Mouse (Mus musculus): ENCODE data around the gene Lrrc75b. TPM values are rescaled to one million over a fixed set of nuclear protein-coding genes. Genes with fewer than 3 reads are reported as not detected.

Gene Lrrc75b
- polyA plus RNA-seq, 2 experiments = 0.04 TPM; not detected in 1

GRCm38 (mm10) chr10:75515216-75516037 is 44.7 kb downstream of the Lrrc75b start:
- Histone ChIP-seq H3K9ac (replicated peaks) (peak overlapping the region; percentile 100), H3K36me3 (replicated peaks; ENCODE audit: control insufficient read depth, insufficient read depth, low read depth) (peaks cover 43% of the 10 kb centered on the region), H3K4me1 (replicated peaks; ENCODE audit: control insufficient read depth in 2 of 2, insufficient read depth in 2 of 2, low read length in 1 of 2) (peaks cover 24 to 37% of the 10 kb centered on the region in 2 experiments), H3K4me3 (ENCODE audit: insufficient read depth in 1 of 2, low read depth in 2 of 2, low read length in 2 of 2) (peak overlapping the region; percentile 95 to 100), H3K27me3 (ENCODE audit: control insufficient read depth, insufficient read depth, low read length) (no peaks in the 10 kb centered on the region), H3K4me2 (ENCODE audit: low read depth) (peak overlapping the region; percentile 87), H3K9me3 (ENCODE audit: control insufficient read depth, low read length) (no peaks in the 10 kb centered on the region), H3K27ac (peak overlapping the region; percentile 97)
- ATAC-seq (ENCODE audit: insufficient read depth) = peak; percentile 68
- no peak for TF ChIP-seq CTCF (IDR thresholded peaks at IDR 0.05; ENCODE audit: low read depth)
- peak; percentile 95 for TF ChIP-seq EP300 (IDR thresholded peaks at IDR 0.05; ENCODE audit: low read depth)
- 9% methylated on average over 4 of the region's 4 CpGs for WGBS (ENCODE audit: insufficient replicate concordance)
- DNase-seq (ENCODE audit: low read depth in 3 of 3, low spot score in 3 of 3) = peak; percentile 86 to 91 (median 90)

GRCm38 (mm10) chr10:75514361-75514760 is 45.8 kb downstream of the Lrrc75b start:
- TF ChIP-seq EP300 (IDR thresholded peaks at IDR 0.05; ENCODE audit: low read depth) = no peak
- no peak for TF ChIP-seq CTCF (IDR thresholded peaks at IDR 0.05; ENCODE audit: low read depth)
- H3K4me2 ChIP-seq (ENCODE audit: low read depth) = peak overlapping the region; percentile 87
- H3K4me1 ChIP-seq (replicated peaks; ENCODE audit: control insufficient read depth in 2 of 2, insufficient read depth in 2 of 2, low read length in 1 of 2) = peaks cover 24 to 37% of the 10 kb centered on the region in 2 experiments
- H3K4me3 ChIP-seq (ENCODE audit: insufficient read depth in 1 of 2, low read depth in 2 of 2, low read length in 2 of 2) = peak overlapping the region; percentile 68 to 100
- H3K9ac ChIP-seq (replicated peaks) = peak overlapping the region; percentile 100
- peak overlapping the region; percentile 97 for H3K27ac ChIP-seq
- ATAC-seq (ENCODE audit: insufficient read depth) = no peak
- H3K27me3 ChIP-seq (ENCODE audit: control insufficient read depth, insufficient read depth, low read length) = no peaks in the 10 kb centered on the region
- no peaks in the 10 kb centered on the region for H3K9me3 ChIP-seq (ENCODE audit: control insufficient read depth, low read length)
- DNase-seq (ENCODE audit: low read depth in 3 of 3, low spot score in 3 of 3) = peak; percentile 53 to 64 (median 64)
- WGBS (ENCODE audit: insufficient replicate concordance) = 13% methylated on average over 7 of the region's 7 CpGs
- H3K36me3 ChIP-seq (replicated peaks; ENCODE audit: control insufficient read depth, insufficient read depth, low read depth) = peaks cover 48% of the 10 kb centered on the region

- H3K4me3 ChIP-seq (ENCODE audit: insufficient read depth in 1 of 2, low read depth in 2 of 2, low read length in 2 of 2) = peak overlapping the region; percentile 48 to 100
- TF ChIP-seq EP300 (IDR thresholded peaks at IDR 0.05; ENCODE audit: low read depth) (no peak), CTCF (IDR thresholded peaks at IDR 0.05; ENCODE audit: low read depth) (no peak)
- no peaks in the 10 kb centered on the region for H3K27me3 ChIP-seq (ENCODE audit: control insufficient read depth, insufficient read depth, low read length)
- peaks cover 21 to 30% of the 10 kb centered on the region in 2 experiments for H3K4me1 ChIP-seq (replicated peaks; ENCODE audit: control insufficient read depth in 2 of 2, insufficient read depth in 2 of 2, low read length in 1 of 2)
- no peak for ATAC-seq (ENCODE audit: insufficient read depth)
- H3K36me3 ChIP-seq (replicated peaks; ENCODE audit: control insufficient read depth, insufficient read depth, low read depth) = peaks cover 54% of the 10 kb centered on the region
- peak overlapping the region; percentile 100 for H3K9ac ChIP-seq (replicated peaks)
- peak overlapping the region; percentile 87 for H3K4me2 ChIP-seq (ENCODE audit: low read depth)
- 61% methylated on average over 8 of the region's 8 CpGs for WGBS (ENCODE audit: insufficient replicate concordance)
- H3K27ac ChIP-seq = peak overlapping the region; percentile 97
- DNase-seq (ENCODE audit: low read depth in 3 of 3, low spot score in 3 of 3) = no peak
- no peaks in the 10 kb centered on the region for H3K9me3 ChIP-seq (ENCODE audit: control insufficient read depth, low read length)
Observed at GRCm38 (mm10) chr10:75513306-75514067, 46.6 kb downstream of the Lrrc75b start.

- 82% methylated on average over 7 of the region's 7 CpGs for WGBS (ENCODE audit: insufficient replicate concordance)
- DNase-seq (ENCODE audit: low read depth in 3 of 3, low spot score in 3 of 3) (no peak), ATAC-seq (ENCODE audit: insufficient read depth) (no peak)
- Histone ChIP-seq H3K4me2 (ENCODE audit: low read depth) (no peak overlapping the region), H3K9me3 (ENCODE audit: control insufficient read depth, low read length) (no peaks in the 10 kb centered on the region), H3K27ac (no peak overlapping the region), H3K9ac (replicated peaks) (no peak overlapping the region), H3K27me3 (ENCODE audit: control insufficient read depth, insufficient read depth, low read length) (no peaks in the 10 kb centered on the region), H3K36me3 (replicated peaks; ENCODE audit: control insufficient read depth, insufficient read depth, low read depth) (peaks cover 61% of the 10 kb centered on the region), H3K4me1 (replicated peaks; ENCODE audit: control insufficient read depth in 2 of 2, insufficient read depth in 2 of 2, low read length in 1 of 2) (peaks cover 19 to 29% of the 10 kb centered on the region in 2 experiments), H3K4me3 (ENCODE audit: insufficient read depth in 1 of 2, low read depth in 2 of 2, low read length in 2 of 2) (no peak overlapping the region)
- no peak for TF ChIP-seq CTCF (IDR thresholded peaks at IDR 0.05; ENCODE audit: low read depth)
Observed at GRCm38 (mm10) chr10:75512796-75513195, 47.3 kb downstream of the Lrrc75b start.

GRCm38 (mm10) chr10:75511897-75512296 is 48.2 kb downstream of the Lrrc75b start:
- Histone ChIP-seq H3K4me2 (ENCODE audit: low read depth) (no peak overlapping the region), H3K36me3 (replicated peaks; ENCODE audit: control insufficient read depth, insufficient read depth, low read depth) (peaks cover 69% of the 10 kb centered on the region), H3K9ac (replicated peaks) (no peak overlapping the region), H3K27ac (no peak overlapping the region), H3K9me3 (ENCODE audit: control insufficient read depth, low read length) (no peaks in the 10 kb centered on the region), H3K4me3 (ENCODE audit: insufficient read depth in 1 of 2, low read depth in 2 of 2, low read length in 2 of 2) (no peak overlapping the region), H3K4me1 (replicated peaks; ENCODE audit: control insufficient read depth in 2 of 2, insufficient read depth in 2 of 2, low read length in 1 of 2) (peaks cover 19 to 29% of the 10 kb centered on the region in 2 experiments), H3K27me3 (ENCODE audit: control insufficient read depth, insufficient read depth, low read length) (no peaks in the 10 kb centered on the region)
- WGBS (ENCODE audit: insufficient replicate concordance) = 90% methylated on average over 7 of the region's 7 CpGs
- DNase-seq (ENCODE audit: low read depth in 3 of 3, low spot score in 3 of 3) (no peak), ATAC-seq (ENCODE audit: insufficient read depth) (no peak)
- TF ChIP-seq EP300 (IDR thresholded peaks at IDR 0.05; ENCODE audit: low read depth) = no peak
- TF ChIP-seq CTCF (IDR thresholded peaks at IDR 0.05; ENCODE audit: low read depth) = no peak

Measured in liver, embryonic 14.5 days (tissue).